Mouse (Mus musculus) adrenal gland, adult 2 months (tissue): ENCODE data around the gene Ptpa. TPM values are rescaled to one million over a fixed set of nuclear protein-coding genes. Genes with fewer than 3 reads are reported as not detected.

Experiments
- DNase-seq: peaks from one replicate; pipeline ENCODE4 v3.0.0; 2021
- polyA plus RNA-seq: library from polyadenylated mRNA; depleted of rRNA; stranded (reverse); fragments of >200 nt; gene quantifications from 2 replicates; pipeline ENCODE4 v1.2.3, GENCODE M21; 2012
- total RNA-seq, 2 experiments: library from RNA; stranded (reverse); gene quantifications; 2 replicates each; pipeline ENCODE4 v1.2.3; 2021

The Ptpa gene
- total and polyA plus RNA-seq, 3 experiments, result 124 to 242 (median 147) TPM

GRCm38 (mm10) chr2:30437791-30438190 lies 22.0 kb downstream of the Ptpa start:
- no peak for DNase-seq

DNA sequence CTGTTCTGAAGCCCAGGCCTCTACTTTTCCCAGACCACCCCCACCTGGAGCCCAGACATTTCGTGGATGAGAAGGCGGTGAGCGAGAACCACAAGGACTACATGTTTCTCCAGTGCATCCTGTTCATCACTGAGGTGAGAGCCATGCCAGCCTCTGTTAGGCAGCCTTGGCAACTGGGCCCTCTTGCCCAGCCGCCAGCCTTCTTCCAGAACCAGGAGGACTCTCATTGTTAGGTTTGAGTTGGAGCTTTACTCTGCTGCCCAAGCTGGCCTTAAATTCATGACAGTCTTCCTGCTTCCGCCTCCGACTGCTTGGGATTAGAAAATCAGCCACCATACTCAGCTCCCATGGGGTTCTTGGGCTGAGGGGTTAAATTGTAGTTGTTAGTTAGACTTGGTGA lies 23.8 kb downstream of the Ptpa start:
- no peak for DNase-seq

GRCm38 (mm10) chr2:30440211-30440700 lies 24.4 kb downstream of the Ptpa start:
- no peak for DNase-seq

DNA sequence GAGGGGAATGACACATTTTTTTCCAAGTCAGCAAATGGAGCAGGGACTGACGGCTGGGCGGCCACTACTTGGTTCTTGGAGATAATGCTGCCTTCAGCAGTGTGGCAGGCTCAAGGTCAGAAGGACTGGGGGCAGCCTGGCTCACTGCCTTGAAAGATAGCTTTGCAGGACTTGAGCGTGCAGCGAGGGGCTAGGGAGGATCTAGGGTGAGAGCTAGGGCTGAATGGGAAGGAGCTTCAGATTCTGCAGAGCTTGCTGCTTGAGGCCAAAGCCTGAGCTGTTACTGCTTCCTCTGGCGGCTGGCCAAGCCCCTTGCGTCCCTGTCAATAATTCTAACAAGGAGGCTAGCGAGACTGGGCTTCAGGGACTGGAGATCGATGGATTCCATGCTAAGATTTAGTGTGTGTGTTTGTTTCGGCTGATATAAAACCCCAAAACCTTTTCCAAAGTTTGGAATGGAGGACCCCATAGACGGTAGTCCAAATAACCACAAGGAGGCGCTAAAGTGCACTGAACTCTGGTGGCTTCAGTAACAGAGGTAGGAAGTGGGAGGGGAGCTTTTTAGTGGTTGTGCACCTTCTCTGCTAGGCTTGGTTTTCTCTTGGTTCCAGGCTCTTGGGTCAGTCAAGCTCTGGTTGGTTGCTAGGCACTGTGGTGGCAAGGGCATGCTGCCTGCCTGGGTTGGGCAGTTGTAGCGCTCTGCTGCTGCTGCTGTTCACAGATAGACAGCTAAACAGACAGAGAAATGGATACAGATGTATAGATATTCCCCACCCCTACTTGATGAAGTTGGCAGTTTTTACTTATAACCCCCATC lies 25.1 kb downstream of the Ptpa start:
- DNase-seq, result peak; percentile 86

DNA sequence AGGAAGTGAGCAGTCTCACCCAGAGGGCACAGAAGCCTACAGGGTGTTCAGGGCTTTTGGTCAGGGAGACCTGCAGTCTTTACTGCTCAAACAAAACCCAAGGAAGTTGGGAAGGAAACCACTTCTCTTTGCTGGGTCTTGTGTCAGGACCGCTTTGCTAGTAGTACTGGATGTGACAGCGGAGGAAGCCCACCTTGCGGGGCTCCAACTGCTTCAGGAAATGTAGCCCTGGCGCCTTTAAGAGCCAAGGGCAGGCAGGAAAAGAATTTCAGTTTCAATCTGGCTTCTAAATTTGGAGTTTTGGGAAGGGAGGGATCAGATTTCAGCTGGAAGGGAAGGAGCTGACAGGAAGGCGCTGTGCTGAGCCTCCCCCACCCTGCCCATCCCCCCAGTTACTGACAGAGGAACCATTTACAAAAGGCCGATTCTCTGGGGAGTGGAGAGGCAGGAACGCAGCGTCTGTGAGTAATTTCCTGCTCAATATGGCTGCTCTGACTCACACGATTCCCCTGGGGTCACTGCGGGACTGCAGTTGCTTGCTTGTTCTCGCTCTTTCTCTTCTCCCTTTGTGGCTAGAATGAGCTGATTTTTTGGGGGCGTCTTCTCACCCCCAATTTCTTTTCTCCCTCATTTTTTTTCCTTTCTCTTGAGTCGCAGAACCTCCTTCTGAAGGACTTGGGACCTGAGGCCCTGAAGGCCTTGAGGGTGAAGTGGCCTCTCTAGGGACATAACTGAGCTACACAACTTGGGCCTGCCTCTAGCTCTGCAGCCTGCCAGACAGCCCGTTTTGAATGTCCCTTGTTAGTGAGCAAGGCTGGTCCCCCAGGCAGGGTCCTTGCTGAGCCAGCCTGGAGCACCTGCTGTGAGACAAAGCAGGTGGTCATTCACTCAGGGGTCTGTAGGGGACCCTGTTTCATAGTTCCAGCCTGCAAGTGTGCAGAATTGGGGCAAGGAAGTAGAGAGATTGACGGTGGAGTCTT lies 26.0 kb downstream of the Ptpa start:
- peak; percentile 87 for DNase-seq

DNA sequence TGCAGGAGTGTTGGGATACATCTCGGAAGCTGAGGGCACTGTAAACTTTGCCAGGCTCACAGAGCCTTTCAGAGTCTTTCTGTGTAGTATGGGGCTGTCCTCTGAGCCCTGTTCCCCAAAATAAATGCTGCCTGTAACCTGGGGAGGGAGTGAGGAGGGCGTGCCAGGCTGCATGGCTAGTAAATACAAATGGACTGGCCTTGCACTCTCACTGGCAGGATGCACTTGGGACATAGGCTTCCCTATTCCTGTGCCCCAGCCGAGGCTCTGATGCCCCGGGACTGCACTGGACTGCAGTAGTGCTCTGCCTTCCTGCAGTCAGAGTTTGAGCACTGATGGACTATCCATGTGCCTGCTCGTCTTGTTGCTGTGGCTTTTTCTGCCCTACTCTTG lies 26.7 kb downstream of the Ptpa start:
- DNase-seq, result peak; percentile 41

- no peak for DNase-seq
Observed at GRCm38 (mm10) chr2:30443281-30443680, 27.4 kb downstream of the Ptpa start.

DNA sequence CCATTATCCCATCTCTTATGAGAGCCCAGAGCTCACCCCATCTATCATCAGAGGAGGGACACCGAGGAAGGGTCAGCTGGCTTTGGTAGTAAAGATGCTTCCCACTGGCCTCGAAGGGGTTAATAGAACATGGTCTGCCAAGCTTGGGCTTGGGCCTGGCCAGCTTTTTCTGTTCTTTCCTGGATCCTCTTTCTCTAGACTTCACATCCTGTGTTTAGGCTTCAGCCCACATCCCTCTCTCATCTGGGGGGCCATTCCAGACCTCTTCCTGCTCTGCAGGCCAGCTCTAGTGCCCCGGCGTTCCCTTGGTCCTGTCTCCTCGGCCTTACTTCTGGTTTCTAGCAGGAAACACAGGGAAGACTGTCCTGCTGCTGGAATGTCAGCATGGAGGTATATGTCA lies 28.2 kb downstream of the Ptpa start:
- DNase-seq, result no peak

DNA sequence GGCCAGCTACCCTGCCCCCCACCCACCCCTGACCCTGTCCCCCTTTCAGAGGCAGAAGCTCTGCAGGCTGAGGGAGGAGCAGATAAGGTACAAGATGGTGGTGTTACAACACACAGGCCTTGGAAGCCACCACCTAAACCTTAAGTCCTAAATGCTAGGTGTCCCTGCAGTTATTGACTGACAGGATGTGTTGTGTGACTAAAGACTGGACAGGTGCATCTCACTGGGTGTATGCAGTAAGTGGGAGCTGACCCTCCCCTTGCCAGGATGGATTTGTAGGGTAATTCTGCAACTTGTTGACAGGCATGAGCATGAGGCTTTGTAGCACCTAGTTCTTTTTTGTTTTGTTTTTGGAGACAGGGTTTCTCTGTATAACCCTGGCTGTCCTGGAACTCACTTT lies 28.6 kb downstream of the Ptpa start:
- DNase-seq, result no peak

DNA sequence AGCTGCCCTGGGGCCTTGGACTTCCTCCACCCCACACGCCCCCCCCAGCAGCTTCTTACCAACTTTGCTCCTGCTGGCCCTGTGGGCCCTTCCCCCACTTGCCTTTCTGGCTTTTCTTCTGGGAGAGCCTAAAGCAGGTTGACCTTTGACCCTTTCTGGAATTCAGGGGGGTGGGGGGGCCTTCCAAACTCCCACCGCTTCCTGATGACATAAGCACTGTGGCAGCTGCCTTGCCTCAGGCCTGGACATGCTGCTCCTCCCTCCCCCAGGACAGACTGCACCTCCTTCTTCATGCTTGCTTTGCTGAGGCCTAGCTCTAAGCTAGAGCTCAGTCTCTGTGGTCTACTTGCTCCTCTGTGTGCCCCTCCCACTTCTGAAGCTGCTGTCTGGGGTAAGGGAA lies 29.5 kb downstream of the Ptpa start:
- DNase-seq, result peak; percentile 24

DNA sequence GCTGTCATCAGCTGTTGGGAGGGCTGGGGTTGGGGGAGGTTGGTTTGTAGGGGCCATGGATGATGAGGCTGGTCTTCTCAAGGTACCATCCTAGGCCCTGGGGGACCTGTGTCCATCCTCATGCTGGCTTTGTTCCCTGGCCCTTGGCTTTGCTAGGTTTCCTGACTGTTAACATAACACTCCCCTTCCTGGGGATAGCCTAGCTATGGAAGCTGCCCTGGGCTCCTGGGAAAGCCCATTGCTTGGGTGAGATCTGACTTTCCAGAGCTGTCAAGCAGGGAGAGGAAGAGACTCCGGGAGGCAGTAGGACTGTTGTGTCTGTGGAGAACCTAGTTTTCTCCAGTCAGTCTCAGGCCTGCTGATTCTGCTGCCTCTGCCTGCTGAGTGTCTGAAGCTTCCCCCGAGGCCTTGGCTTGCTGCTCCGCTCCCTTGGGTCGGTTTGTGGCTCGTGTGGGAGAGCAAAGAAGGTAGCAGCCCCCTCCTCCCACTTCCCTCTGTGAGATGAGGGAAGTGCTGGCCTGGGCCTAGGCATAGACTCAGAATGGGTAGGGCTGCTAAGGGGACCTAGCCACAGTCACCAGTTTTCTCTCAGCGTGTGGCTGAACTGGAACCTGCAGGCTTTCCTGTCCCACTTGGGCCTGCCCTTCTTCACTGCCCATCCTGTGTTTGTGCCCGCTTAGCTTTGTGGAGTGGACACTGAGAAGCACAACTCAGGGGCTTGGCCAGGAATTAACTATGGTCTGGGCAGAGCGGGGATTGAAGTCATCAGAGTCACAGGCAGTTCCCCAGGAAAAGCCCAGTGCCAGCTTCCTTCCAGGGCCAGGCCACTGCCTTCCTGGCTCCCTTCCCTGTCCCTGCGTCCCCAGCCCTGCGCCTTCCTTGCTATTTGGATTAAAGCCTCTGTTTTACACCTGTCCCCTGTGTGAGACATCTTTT lies 31.3 kb downstream of the Ptpa start:
- DNase-seq, result peak; percentile 33

GRCm38 (mm10) chr2:30448371-30448770 lies 32.5 kb downstream of the Ptpa start:
- DNase-seq, result no peak

DNA sequence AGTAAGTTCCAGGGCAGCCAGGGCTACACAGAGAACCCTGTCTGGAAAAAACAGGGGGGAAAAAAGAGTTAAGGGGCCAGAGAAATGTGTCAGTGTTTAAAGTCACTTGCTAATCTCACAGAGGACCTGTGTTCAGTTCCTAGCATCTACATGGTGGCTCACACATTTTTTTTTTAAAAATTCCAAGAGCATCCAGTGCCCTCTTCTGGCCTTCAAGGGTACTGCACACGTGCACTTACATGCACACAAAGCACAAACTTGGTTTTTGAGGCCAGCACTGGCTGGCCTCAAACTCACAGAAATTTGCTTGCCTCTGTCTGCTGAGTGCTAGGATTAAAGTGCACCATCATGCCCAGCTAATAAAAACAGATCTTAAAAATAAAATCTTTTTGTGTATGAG lies 34.7 kb downstream of the Ptpa start:
- DNase-seq, result no peak

GRCm38 (mm10) chr2:30451525-30451924 lies 35.7 kb downstream of the Ptpa start:
- DNase-seq, result no peak

GRCm38 (mm10) chr2:30453570-30453969 lies 37.7 kb downstream of the Ptpa start:
- DNase-seq, result no peak

GRCm38 (mm10) chr2:30454587-30454986 lies 38.7 kb downstream of the Ptpa start:
- DNase-seq, result no peak

- no peak for DNase-seq
Observed at GRCm38 (mm10) chr2:30456104-30456980, 40.5 kb downstream of the Ptpa start.

DNA sequence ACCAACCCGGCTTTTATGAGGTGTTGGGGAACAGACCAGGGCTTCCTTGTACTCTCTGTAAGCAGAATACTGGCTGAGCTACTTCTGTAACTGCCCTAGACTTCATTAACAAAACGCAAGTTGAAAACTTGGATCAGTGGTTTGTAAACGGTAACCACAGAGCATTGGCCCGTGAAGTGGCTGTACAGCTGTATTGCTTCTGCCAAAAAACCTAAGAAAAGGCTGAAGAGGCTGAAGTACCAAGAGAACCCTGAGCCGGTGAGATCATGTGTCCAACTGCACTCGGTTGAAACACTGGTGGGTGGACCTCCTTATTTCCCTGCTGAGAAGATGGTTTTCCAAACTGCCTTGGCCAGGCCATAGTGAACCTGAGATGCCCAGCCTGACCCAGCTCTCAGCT lies 42.5 kb downstream of the Ptpa start:
- DNase-seq, result no peak

GRCm38 (mm10) chr2:30459241-30459640 lies 43.4 kb downstream of the Ptpa start:
- DNase-seq, result no peak

GRCm38 (mm10) chr2:30463341-30463761 lies 47.5 kb downstream of the Ptpa start:
- DNase-seq, result no peak

DNA sequence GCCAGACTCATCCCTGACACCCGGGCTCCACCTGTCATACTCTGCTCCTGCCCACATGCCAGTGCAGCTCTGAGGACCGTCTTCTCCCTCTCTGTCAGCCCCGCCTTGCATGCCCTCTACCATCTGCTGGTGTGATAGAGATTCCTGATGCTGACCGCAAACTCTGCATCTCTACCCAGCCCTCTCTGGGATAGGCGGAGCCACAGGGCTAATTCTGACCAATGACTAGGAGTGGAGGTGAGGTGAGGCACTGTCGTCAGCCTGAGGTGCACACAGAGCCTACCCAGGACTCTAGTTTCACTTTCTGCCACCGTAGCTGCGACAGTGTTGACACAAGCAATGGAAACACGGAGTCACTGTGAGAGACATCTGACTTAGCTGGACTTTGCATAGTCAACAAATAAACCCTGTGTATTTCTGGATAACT lies 48.1 kb downstream of the Ptpa start:
- peak; percentile 81 for DNase-seq
